Mouse (Mus musculus): ENCODE results near the gene Gm8909. TPM values are rescaled to one million over a fixed set of nuclear protein-coding genes. Genes with fewer than 3 reads are reported as not detected.
A peak's percentile ranks its signal among the peaks of the same experiment; 100 is the strongest.
"Not testable (repeated sequence)": the region's sequence is repeated elsewhere in the genome, so short reads cannot be mapped to it uniquely, and the experiment has no call there.

The Gm8909 gene
- total and polyA plus RNA-seq, 3 experiments, result 0.25 to 35.5 TPM; not detected in 1

DNA sequence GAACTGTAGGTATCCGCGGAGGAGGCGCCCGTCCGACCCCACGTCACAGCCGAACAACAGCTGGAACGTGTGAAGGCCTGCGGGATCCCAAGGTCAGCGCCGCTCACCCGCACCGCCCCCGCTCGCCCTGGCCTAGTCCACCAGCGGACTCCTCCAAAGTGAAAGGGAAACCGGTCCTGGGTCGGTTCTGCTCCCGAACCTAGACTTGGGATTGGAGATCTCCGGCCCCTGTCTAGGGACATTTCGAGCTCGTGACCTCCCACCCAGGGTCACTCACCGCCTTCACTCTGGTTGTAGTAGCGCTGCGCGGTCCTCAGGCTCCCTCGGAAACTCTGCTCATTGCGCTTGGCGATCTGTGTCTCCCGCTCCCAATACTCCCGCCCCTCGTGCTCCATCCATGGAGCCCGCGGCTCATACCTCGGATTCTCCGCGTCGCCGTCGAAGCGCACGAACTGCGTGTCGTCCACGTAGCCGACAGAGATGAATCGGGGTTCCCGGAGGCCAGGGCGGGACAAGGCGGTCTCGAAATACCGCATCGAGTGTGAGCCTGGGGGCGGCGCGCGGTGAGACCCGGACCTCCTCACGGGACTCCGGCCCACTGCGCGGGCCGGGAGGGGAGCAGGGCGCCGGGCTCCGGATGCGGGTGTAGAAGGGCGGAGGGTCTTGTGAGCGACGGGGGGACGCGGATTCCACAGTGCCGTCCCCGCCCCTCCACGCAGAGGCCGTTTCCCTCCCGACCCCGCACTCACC lies 23.1 kb downstream of the Gm8909 start:
- dilution Hi-C loops (cut with MboI; ENCODE audit: extremely low pct_ligation_motif_present, extremely low pct_unique_long_range_greater_than_20kb, low sequenced_read_pairs) (no loop called here), in situ Hi-C loops (cut with MboI; ENCODE audit: low pct_ligation_motif_present, low pct_unique_long_range_greater_than_20kb, low sequenced_read_pairs) (no loop called here)
- H3K4me2 ChIP-seq (ENCODE audit: insufficient read depth, low read depth, poor library complexity, severe bottlenecking), result peak overlapping the region; percentile 29
- TF ChIP-seq POLR2A (IDR thresholded peaks at IDR 0.05; ENCODE audit: low read depth, low read length), result no peak
- no peak for TF ChIP-seq RAD21 (IDR thresholded peaks at IDR 0.05; ENCODE audit: low read depth, low read length)
- TF ChIP-seq IRF4 (IDR thresholded peaks at IDR 0.05; ENCODE audit: low read depth, low read length), result no peak
- TF ChIP-seq ZNF384 (IDR thresholded peaks at IDR 0.05; ENCODE audit: low read depth, low read length), result no peak
- TF ChIP-seq ZKSCAN1 (IDR thresholded peaks at IDR 0.05; ENCODE audit: borderline replicate concordance, low read depth, low read length), result no peak
- no peak for TF ChIP-seq CHD1 (IDR thresholded peaks at IDR 0.05; ENCODE audit: low read depth, low read length)
- TF ChIP-seq ZC3H11A (IDR thresholded peaks at IDR 0.05; ENCODE audit: low read depth, low read length), result no peak
- no peak for TF ChIP-seq ETS1 (conservative IDR thresholded peaks at IDR 0.05; ENCODE audit: low read depth, low read length)
- TF ChIP-seq CHD2 (IDR thresholded peaks at IDR 0.05; ENCODE audit: low read length), result no peak
- no peak for TF ChIP-seq CTCF (conservative IDR thresholded peaks at IDR 0.05 in 1 of 2, IDR thresholded peaks at IDR 0.05 in 1 of 2; ENCODE audit: low read depth in 2 of 2, low read length in 2 of 2)
- no peak for TF ChIP-seq SMC3 (IDR thresholded peaks at IDR 0.05; ENCODE audit: low read depth, low read length)
- H3K9me3 ChIP-seq (replicated peaks; ENCODE audit: low read length), result no peaks in the 10 kb centered on the region
- H3K27me3 ChIP-seq (replicated peaks), result peaks cover 3% of the 10 kb centered on the region
- H3K4me1 ChIP-seq (ENCODE audit: control insufficient read depth in 1 of 2, insufficient read depth in 2 of 2), result peaks cover 0 to 2% of the 10 kb centered on the region in 2 experiments; a peak in 1 of 4 replicates
- no peak for DNase-seq (ENCODE audit: extremely low read depth)
- no peaks in the 10 kb centered on the region for H3K36me3 ChIP-seq (replicated peaks in 1 of 2; ENCODE audit: control insufficient read depth in 1 of 2, insufficient read depth in 1 of 2, low read length in 1 of 2)
- no peak overlapping the region for H3K27ac ChIP-seq (ENCODE audit: insufficient read depth, low read depth)
- H3K9ac ChIP-seq (ENCODE audit: insufficient read depth, low read depth), result no peak overlapping the region
- no peaks in the 10 kb centered on the region for H3K79me2 ChIP-seq (replicated peaks; ENCODE audit: control insufficient read depth, extremely low read depth, insufficient read depth, poor library complexity, severe bottlenecking)
- no peak overlapping the region for H3K4me3 ChIP-seq (replicated peaks in 1 of 3; ENCODE audit: low read depth in 2 of 3, low read length in 2 of 3, poor library complexity in 1 of 3)

DNA sequence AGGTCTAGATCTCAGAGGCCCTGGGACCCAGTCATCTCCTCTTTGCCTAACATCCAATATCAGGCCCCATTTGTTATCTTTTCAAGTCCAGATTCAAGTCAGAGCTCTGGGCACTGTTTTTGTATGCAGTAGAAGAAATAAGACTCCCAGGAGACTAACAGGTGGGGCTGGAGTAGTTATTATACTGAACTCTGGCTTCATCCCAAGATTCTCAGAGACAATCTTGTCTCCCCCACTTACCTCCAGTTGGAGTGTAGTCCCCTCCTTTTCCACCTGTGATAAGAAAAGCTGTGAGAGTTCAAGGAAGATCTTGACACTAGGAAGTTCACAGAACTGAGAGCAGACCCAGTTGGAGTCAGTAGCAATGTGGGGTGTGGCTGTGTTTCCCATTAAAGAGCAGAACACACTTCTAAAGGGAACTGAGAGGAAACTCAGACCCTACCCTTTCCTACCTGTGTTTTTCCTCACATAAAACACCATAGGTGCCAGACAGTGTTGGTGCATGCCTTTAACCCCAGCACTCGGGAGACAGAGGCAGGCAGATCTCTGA lies 32.0 kb downstream of the Gm8909 start:
- DNase-seq (ENCODE audit: extremely low read depth); H3K27ac ChIP-seq (ENCODE audit: insufficient read depth, low read depth); H3K9me3 ChIP-seq (replicated peaks; ENCODE audit: low read length); H3K9ac ChIP-seq (ENCODE audit: insufficient read depth, low read depth); dilution Hi-C loops (cut with MboI; ENCODE audit: extremely low pct_ligation_motif_present, extremely low pct_unique_long_range_greater_than_20kb, low sequenced_read_pairs); H3K4me2 ChIP-seq (ENCODE audit: insufficient read depth, low read depth, poor library complexity, severe bottlenecking); H3K4me3 ChIP-seq (replicated peaks in 1 of 3; ENCODE audit: low read depth in 2 of 3, low read length in 2 of 3, poor library complexity in 1 of 3); H3K4me1 ChIP-seq (ENCODE audit: control insufficient read depth in 1 of 2, insufficient read depth in 2 of 2); H3K36me3 ChIP-seq (replicated peaks in 1 of 2; ENCODE audit: control insufficient read depth in 1 of 2, insufficient read depth in 1 of 2, low read length in 1 of 2); H3K79me2 ChIP-seq (replicated peaks; ENCODE audit: control insufficient read depth, extremely low read depth, insufficient read depth, poor library complexity, severe bottlenecking): not testable (repeated sequence)
- H3K27me3 ChIP-seq (replicated peaks), result peaks cover 12% of the 10 kb centered on the region
- in situ Hi-C loops (cut with MboI; ENCODE audit: low pct_ligation_motif_present, low pct_unique_long_range_greater_than_20kb, low sequenced_read_pairs), result loop anchor here (10.0 kb wide), 1 partner anchor 72 kb away; no protein-coding TSS in a partner anchor

DNA sequence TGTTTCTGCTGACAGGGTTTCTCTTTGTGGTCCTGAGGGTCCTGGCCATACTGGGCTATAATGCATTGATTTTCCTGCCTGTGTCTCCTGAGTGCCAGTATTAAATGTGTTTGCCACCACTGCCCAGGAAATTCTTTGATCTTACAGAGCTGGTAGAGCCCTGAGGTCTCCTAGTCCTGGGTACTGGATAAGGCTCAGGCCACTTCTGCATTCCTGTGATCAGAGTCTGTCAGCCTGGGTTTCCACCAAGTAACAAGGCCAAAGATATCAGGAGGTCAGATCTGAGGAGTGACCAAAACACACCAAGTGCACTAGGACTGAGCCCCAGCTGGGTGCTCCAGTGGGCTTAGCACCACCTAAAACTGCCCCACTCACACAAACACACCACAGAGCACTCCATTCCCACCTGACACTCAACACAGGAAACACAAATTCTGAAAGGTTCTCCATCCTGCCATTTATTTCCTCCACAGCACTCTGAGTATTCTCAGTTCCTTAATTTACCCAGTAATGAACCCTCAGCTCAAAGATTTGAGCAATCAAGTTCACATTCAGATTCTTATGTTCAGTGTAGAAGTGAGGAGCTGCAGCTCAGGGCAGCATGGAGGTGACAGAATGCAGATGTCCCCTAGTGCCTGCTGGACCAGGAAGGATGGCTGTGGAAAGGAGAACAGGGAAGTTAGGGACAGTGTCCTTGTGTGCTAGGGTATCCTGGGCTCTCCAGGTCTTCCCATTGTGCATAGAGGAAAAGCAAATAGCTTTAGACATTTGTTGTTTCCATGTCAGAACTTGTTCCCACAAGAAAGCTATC lies 32.7 kb downstream of the Gm8909 start:
- H3K9me3 ChIP-seq (replicated peaks; ENCODE audit: low read length); H3K4me1 ChIP-seq (ENCODE audit: control insufficient read depth in 1 of 2, insufficient read depth in 2 of 2); H3K27ac ChIP-seq (ENCODE audit: insufficient read depth, low read depth); H3K4me3 ChIP-seq (replicated peaks in 1 of 3; ENCODE audit: low read depth in 2 of 3, low read length in 2 of 3, poor library complexity in 1 of 3); DNase-seq (ENCODE audit: extremely low read depth); H3K4me2 ChIP-seq (ENCODE audit: insufficient read depth, low read depth, poor library complexity, severe bottlenecking); H3K79me2 ChIP-seq (replicated peaks; ENCODE audit: control insufficient read depth, extremely low read depth, insufficient read depth, poor library complexity, severe bottlenecking); dilution Hi-C loops (cut with MboI; ENCODE audit: extremely low pct_ligation_motif_present, extremely low pct_unique_long_range_greater_than_20kb, low sequenced_read_pairs); H3K9ac ChIP-seq (ENCODE audit: insufficient read depth, low read depth); H3K36me3 ChIP-seq (replicated peaks in 1 of 2; ENCODE audit: control insufficient read depth in 1 of 2, insufficient read depth in 1 of 2, low read length in 1 of 2): not testable (repeated sequence)
- in situ Hi-C loops (cut with MboI; ENCODE audit: low pct_ligation_motif_present, low pct_unique_long_range_greater_than_20kb, low sequenced_read_pairs), result loop anchor here (10.0 kb wide), 1 partner anchor 71 kb away; no protein-coding TSS in a partner anchor
- peaks cover 12% of the 10 kb centered on the region for H3K27me3 ChIP-seq (replicated peaks)

Data from CH12.LX (cell line).